Mouse (Mus musculus) lung, postnatal 0 days (tissue): Measurements from ENCODE around the gene Mtx3.

Source experiments
- CTCF ChIP-seq: IDR thresholded peaks from 2 replicates; pipeline ENCODE4 v1.5.1; 2016; ENCODE audit warnings: antibody characterized with exemption, mild to moderate bottlenecking
- EP300 ChIP-seq: IDR thresholded peaks from 2 replicates; pipeline ENCODE4 v1.6.1; 2016; ENCODE audit warnings: antibody characterized with exemption, mild to moderate bottlenecking, control low read depth

DNA sequence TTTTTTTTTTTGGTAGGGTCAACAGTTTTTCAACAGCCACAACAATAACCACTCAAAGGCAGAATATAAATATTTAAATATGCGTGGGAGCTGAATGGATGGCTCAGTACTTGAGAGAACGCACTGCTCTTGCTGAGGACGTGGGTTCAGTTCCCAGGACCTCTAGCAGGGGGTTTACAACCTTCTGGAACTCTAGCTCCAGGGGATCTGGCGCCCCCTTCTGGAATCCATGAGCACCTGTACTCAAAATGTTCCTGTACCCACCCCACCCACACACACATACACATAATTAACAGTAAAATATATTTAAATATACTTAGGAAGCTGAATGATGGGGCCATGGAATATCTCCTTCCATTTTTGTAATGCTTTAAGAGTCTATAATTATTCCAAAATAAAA lies 11.3 kb downstream of the Mtx3 start:
- TF ChIP-seq EP300, result no peak
- peak; percentile 17; the same call in 1 of the 2 replicates for TF ChIP-seq CTCF
